Mouse (Mus musculus) thymus, postnatal 4 days (tissue): ENCODE data around the gene Slc6a13.

ENCODE experiments used
- DNase-seq: peaks from one replicate; pipeline ENCODE4 v3.0.0; 2021

Gene Slc6a13

DNA sequence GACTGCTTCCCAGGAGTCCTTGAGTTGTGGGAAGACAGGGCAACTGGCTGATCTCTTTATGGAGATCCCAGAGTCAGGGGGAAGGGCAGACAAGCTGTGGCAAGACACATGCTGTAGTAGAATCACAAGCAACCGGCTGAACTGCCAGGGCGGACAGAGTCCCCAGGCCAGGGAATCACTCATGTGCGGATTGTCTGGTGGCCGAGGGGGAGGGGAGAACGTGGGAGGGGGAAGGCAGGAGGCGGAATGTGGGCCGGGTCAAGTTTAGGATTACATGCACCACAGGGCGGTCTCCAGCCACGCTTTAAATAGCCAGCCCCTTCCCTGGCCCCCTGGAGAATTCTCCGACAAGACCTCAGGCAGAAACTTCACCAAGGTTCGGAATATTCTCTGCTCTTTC is at the start of gene Slc6a13:
Slc6a13 (plus strand) TSS at position 274 of the 400 bp plus-strand sequence.
- DNase-seq, result no peak

DNA sequence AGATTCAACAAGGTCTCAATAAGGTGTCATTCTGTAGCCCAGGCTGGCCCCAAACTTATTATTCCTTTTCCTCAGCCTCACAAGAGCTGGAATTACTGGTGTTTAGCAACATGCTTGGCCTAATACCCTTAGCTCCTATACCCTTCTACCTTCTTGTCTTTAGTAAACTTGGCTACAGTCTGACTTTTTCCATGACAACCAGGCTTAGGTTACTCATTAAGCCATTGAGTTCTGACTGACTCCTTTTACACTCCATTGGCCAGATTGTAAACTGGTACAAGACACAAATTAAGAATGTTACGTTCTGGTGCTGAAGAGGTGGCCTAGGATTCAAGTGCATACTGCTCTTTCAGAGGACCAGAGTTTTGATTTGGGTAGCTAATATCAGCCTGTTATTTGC is 49.6 kb upstream of the Slc6a13 start:
- DNase-seq, result no peak

DNA sequence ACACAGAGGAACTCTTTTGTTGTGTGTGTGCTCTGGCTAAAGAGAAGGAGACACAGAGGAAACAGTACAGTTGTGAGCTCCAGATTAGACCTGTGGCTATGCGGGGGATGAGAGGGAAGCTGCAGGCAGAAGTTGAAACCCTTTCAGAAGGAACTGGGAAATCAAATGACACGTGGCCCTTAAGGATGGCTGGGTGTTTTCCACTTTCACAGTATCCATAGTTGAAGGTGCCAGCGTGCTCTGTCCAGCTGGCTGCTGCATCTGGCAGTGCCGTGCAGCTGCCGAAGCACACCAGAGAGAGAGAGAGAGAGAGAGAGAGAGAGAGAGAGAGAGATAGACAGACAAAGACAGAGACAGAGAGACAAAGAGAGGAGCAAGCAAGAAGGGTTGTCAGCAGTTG is 48.8 kb upstream of the Slc6a13 start:
- no peak for DNase-seq

DNA sequence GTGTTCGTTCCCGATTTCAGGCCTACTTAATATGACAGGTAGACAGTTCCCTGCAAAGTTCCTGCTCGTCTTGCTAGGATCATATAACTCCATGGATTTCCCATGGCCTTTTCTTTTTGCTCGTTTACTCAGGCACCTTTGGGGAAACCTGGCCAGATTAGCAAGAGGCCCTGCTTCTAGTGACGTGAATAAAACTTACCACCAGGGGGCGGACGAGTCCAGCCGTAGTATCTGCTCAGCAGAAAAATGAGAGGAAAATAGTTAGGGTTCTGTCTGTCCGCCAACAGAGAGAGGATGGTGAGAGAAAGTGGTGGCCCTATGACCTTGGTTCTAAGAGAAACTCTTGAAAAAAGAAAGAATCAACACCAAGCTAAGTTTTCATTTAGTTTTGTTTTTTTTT is 39.5 kb upstream of the Slc6a13 start:
- peak; percentile 90 for DNase-seq

DNA sequence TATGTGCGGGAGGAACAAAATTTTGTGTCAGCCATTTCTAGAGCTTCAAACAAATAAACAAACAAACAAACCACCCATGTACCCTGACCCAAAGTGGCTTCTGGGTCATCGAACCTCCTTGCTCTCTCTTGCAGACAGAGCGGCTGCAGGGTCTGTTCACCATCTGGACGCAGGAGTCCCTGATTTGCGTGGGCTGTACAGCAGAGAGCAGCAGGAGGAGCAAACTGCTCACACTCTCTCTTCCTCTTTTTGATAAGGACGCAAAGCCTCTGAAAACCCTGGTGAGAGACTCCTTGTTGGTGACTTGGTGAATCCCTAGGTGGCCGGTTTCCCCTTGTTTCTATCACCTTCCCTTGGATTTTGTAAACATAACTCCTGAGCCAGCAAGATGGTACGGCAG is 38.8 kb upstream of the Slc6a13 start:
- DNase-seq, result no peak

DNA sequence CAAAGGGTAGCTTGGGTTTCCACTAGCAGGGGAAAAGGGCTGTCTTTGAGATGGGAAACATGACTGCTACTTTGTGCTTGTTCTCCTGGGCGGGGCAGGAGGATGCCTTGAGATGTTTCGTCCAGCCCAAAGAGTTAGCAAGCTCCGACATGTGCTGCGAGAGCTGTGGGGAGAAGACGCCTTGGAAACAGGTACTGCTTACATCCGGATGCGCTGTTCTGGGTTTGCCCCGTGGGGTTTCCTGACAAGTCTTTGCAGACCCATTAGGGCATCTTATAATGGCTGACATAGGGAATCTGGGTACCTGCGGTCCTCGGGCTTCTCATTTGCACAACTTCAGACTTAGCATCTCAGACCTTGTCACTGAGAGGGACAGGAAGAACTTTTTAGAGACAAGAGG is 38.0 kb upstream of the Slc6a13 start:
- DNase-seq, result no peak

DNA sequence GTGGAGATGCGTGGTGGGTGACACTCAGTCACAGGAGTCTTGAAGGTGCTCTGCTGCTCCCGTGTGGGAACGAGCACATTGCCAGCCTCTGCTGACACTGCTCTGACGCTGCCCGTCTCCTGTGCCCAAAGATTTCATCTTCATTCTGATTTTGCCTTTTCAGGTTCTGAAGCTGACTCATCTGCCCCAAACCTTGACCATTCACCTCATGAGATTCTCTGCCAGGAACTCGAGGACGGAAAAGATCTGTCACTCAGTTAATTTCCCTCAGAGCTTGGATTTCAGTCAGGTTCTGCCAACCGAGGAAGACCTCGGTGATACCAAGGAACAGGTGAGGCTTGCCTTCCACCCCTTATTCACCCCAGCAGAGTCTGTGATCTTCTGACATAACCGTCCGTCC is 37.5 kb upstream of the Slc6a13 start:
- no peak for DNase-seq

DNA sequence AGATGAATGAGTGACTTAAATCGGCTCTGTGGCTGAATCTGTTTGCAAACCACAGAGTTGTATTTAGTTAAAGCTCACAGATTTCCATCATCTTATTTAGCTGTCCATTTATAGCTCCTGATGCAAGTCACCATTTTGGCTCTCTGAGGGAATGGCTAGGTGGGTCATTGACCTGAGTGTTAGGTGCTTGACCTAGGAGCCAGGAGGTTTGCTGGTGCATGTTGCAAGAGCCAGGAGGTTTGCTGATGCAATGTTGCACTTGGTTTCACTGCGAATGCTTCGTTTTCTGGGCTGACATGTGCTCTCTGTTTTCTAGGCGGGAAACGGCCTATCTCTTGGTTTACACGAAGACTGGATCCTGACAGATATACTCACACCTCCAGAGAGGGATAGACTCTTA is 29.9 kb upstream of the Slc6a13 start:
- DNase-seq, result no peak

DNA sequence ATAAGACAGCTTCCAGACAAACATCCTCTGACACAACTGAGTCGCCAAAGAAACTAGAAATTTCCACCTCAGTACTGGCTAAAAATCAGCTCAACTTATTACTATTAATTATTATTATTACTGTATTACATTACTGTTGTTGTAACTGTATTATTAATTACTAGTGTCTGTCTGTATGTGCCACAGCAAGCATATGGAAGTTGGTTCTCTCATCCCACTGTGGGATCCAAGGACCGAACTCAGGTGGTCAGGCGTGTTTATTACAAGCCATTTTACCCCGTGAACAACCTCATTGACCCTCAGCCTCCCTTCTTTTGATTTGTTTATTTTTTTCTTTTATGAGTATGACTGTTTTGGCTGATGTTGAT is 28.3 kb upstream of the Slc6a13 start:
- no peak for DNase-seq

DNA sequence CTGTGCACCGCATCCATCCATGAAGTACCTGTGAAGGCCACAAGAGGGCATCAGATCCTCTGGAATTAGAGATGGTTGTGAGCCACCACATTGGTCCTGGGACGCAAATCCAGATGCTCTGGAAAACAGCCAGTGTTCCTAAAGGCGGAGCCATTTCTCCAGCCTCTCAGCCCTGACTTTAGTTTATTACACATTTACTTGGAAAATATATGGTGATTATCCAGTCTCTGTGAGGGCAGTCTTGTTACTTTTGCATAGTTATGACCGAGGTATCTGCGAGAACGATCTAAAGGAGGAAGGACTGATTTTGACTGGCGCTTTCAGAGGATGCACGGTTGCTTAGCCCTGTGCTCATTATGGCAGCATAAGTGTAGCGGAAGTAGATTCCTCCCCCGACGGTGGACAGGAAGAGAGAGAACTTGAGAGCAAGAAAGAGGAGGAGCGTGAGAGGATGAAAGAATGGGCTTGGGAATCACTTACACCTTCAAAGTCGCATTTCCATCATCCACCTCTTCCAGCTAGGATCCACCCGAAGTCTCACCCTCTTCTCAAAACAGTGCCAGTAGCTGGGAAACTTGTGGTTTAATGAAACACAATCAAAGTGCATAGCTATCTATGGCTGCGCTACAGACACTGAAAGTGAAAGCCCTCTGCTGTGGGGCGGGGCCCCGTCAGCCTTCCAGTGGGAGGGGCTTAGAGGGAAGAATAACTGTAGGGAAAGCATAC is 27.8 kb upstream of the Slc6a13 start:
- DNase-seq, result peak; percentile 81

DNA sequence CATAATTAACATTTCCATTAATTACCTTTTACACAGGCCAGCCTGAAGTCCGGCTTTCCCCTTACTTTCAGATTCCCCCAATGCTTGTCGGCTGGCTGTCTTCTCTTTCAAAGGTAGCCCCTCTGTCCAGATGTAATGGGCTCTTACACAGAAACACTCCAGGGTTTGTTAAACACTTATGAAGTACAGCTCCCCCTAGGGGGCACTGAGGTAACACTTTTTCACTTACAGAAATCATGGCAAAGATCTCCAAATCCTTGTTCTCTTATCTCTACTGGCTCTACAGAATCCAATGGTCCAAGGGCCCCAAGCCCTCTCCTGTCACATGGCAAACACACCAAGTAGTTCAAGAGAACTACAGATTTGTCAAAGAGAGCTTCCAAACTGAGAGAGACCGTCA is 25.7 kb upstream of the Slc6a13 start:
- DNase-seq, result peak; percentile 69

DNA sequence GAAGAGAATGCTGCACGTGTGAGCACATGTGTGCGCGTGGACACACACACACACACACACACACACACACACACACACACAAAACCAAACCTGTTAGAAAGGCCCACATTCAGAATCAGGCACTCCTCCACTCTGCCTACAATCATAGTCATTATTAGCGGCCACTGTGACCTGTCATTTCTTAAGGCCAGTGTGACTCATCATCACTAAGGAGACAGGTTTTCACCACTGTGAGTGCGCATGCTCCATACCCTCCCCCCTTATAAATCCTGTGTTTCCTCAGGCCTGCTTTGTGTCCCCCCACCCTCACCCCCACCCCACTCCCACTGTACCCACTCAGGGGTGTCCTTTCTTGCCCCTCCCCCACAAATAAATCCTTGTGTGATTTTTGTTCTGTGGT is 15.9 kb upstream of the Slc6a13 start:
- DNase-seq, result no peak

DNA sequence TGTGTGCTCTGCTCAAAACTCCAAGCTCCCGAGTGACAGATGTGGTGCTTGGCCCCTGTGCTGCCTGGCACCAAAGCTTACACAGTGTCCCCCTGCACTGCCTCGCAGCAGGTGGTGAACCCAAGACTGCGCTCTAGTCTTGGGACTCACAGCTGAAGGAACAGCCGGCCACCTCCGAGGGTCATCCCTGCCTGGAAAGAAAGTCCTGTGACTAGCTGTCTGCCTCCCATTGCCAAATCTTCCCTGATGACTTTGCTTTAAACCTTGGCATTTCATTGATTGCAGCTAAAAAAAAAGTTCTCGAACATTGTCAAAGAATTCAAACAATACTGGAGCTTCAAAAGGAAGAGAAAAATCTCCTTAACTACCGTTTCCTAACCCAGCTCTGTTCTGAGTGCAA is 710 bp upstream of the Slc6a13 start:
- no peak for DNase-seq

DNA sequence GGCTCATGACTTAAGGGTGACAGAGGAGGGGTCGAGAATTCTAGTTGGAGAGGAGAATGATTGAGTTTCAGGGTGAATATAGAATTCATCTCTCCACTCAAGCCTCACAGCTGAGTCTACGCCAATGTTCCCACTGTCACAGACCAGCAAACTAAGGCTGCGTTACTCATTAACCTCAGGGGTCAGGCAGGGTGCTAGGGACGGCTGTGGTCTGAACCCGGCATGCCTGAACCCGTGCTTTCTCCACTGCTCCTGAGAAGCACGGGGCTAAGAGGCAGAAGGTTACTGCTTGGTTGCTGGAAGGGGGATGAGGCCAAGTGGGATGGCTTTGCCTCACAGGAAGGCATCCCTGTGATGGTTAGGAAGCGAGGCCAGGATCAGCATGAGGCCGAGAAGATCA is 477 bp downstream of the Slc6a13 start:
- no peak for DNase-seq

DNA sequence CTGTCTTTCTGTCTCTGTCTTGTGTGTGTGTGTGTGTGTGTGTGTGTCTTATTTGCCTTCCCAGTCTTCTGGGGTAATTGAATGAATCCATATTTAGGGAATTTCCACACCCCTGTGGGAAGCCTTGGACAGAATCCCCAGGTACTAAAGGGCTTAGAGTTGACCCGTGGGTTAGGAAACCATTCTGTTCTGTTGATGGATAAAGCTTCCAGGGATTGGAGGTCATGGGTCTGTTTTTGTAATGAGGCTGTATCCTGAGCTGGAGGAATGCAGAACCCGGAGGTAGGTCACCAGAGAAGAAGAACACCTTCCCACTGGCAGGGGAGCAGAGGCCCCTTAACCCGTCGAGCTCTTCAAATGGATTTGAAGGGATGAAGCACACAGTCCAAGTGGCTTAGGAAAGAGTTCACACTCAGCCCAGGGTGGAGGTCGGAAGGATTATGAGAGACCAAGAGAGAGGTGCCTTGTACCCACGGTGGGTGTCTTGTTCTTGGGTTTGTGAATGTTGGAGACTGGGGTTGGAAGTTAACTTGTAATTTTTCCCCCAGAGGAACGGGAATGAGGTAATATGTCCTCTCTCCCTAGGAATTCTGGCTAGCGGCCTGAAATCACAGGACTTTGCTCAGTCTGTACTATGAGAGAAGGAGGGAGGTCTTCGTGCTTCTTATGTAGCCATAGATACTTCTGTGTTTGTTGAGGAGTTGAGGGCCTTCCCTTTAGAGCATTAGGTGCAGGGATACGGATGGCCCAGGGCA is 3.6 kb downstream of the Slc6a13 start:
- DNase-seq, result no peak

DNA sequence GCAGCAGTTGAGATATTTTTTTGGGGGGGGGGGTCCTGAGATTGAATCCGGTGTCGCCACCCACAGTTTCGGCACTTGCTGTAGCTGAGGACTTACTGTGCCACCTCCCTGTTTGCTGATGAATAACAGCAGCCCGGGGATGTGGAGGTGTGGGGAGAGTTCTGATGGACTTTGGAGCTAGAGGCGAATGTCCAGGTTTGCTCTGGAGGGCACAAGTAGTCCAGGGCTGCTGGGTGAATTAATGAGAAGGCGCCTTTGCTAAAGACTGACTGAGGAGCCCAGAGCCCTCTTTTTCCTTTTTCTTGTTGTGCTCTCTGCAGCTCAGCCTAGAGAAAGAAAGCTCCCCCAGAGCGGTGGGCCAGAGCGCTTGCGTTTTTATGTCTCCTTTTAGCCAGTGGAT is 4.6 kb downstream of the Slc6a13 start:
- DNase-seq, result no peak

DNA sequence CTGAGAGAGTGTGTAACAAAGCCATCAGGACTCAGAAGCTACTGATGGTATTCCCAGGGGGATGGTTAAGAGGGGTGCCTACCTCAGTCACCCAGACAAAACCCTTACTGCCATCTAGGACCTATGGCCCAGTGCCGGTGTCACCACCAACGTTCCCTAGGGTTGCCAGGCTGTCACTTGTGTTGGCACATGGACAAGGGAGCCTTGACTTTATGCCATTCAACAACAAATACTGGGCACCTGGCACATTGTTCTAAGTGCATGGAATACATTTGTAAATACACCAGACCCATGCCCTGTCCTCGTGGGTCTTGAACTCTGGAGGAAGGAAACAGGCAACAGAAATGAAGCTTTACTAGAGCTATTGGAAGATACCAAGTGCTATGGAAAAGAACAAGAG is 5.5 kb downstream of the Slc6a13 start:
- no peak for DNase-seq

DNA sequence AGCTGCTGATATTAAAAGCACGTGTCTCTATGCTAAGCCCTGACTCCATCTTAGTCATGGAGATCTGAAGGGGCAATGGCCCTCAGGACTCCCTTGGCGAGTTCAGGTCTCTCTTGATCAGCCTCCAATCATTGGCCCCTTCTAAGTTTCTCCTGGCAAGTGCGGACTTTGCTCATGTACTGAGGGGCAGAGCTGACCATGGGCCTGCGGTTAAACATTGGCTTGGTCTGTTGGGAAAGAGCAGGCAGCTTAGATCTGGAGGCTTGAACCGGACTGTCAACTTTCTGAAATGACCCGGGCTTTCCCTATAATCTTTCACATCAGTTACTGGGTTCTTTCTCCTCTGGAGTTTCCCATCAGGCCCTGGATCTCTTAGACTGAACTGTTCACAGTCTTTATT is 11.0 kb downstream of the Slc6a13 start:
- no peak for DNase-seq

DNA sequence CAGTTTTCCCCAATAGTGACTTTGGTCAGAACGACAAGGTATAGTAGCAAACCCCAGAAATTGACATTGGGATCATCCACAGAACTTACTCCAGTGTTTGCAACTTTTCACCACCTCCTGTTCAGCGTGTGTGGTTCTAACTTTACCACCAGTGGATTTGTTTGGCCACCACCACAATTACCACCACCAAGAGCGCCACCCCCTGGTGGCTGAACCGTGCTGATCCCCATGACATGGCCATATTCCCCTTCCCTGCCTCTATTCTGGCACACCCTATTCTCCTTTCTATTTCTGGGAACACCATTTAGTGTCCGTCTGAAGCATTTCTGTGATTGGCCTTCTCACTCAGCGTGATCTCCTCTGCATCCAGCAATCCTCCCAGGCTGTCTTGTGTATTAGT is 19.1 kb downstream of the Slc6a13 start:
- DNase-seq, result peak; percentile 56

DNA sequence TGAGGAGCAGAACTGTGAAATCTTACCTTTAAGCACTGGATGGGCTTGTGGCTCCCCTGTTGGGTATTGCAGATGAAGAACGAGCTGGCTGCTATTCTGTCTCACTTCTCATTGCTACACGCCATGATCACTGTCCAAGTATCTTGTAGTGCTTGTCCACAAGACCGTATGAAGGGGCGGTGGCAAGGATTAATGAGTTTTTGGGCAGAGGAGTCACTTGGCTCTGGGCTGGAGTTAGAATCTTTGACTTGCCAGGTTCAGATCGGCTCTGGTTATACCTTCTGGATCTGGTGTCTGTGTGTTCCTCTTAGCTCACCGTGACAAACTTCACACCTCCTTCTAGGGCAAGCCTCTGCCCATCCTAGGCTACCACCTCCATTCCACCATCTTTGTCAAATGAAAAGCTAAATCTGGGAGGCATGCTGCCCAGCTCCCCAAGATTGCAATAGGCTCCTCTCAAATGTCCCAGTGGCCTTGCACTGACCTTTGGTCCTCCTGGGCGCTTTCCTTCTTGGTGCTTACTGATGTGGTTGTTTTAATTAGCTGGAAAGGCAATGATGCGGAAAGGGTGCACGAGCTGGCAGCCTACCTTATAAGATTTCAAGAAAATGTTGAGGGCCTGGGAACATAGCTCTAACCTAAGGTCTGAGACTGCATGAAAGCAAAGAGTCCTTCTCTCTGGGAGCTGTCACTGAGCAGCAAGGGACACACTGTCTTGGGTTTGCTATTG is 22.5 kb downstream of the Slc6a13 start:
- no peak for DNase-seq

DNA sequence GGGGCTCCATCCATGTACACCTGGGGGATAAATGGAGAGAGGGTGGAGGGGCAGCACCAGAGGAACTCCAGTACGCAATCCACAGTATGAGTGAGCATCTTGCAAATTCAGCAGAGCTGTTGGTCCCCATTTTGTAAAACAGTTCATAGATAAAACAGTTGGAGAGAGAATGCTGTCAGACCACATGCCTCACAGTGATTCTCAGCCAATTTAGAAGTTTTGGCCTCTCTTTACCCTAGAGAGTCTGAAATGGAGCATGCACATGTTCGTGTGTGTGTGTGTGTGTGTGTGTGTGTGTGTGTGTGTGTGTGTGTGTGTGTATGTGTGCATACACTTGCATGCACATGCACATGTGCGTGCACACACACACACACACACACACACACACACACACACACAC is 25.3 kb downstream of the Slc6a13 start:
- DNase-seq, result no peak

DNA sequence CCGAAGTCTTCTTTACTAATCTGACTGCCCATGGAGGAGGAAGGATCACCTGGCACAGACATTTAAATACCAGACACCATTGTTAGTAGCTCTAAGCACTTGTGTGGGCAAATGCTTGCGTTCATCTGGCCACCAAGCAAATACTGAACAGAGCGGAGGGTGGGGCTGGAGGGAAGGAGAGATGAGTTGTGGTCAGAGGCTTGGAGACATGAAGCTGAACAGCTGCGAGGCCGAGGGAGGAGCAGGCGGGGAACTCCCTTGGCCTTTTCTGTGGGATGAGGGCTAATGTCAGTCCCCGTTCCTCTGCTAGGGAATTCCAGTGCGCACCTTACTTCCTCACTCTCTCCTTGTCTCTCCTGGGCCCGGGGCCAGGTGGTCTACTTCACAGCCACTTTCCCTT is 25.7 kb downstream of the Slc6a13 start:
- no peak for DNase-seq

DNA sequence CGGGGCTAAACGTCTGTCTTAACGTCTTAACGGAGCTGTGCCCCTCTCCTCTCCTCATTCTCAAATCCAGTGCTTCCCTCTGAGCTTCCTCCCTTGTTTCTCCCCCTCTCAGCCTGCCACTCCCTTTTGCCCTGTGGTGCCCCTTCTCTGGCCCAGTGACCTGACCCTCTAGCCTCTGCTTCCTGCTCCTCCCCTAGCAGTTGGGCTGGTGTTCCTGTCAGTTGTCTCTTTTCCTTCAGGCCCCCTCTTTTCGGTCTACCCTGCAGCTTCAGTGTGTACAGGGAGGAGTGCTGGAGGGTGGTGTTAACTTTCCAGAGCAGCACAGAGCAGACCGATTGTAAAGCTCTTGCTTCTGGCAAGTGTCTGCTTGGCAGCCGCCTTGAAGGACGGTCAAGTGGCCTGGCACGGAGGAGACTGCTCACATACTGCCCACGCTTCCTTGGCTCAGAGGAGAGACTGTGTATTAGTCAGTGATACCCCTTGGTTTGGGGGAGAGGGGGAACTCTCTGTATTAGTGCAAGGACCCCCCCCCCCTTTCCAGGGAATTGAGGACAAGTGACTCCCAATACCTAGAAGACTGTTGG is 26.6 kb downstream of the Slc6a13 start:
- peak; percentile 27 for DNase-seq

DNA sequence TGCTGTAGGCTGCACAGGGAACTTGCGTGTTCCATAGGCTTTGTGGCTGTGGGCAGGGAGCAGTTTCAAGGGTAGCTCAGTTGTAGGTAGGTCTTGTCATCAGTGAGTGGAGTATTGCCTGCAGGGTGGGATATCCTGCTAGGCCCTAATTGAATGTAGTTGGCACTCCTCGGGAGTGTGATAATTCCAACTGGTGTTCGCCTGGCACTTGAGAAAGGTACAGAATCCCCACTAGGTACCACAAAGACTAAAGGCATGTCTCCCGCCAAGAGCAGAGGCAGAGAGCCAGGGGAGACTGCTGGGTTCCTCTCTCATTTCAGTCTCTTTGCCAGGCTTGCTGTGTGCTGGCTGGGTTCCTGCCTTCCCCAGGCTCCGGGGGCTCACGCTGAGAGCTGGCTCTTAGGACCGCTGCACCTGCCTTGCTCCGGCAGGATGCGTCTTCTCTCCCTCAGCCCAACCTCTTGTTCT is 28.4 kb downstream of the Slc6a13 start:
- peak; percentile 65 for DNase-seq
